Mouse (Mus musculus): ENCODE measurements around the gene Chd8.

DNA sequence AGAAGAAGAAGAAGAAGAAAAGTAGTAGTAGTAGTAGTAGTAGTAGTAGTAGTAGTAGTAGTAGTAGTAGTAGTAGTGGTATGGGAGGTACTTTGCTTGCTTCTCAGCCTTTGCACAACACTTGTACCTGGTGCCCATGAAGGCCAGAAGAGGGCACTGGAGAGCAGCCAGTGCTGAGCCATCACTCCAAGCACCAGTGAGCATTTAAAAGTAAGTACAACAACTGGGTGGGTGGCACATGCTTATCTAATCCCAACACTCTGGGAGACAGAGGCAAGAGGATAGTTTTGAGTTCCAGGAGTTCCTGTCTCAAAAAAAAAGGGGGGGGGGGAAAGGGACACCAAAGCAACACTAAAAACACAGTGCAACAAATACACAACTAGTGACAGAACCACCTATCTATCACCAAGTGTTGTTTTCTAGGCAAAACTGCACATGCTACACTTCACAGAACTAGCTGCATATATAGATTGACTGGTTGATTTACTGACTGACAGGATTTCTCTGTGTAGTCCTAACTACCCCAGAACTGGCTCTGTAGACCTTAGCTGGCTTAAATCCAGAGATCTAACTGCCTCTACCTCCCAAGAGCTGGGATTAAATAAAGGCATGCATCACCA is 66.7 kb downstream of the Chd8 start:
- TF ChIP-seq CTCF (IDR thresholded peaks at IDR 0.05; ENCODE audit: extremely low read depth, insufficient read depth, low read length) (peak; percentile 51; the same call in 1 of the 2 replicates), POLR2A (IDR thresholded peaks at IDR 0.05; ENCODE audit: extremely low read depth, insufficient read depth, low read length) (no peak)

All from cortical plate, adult 2 months (tissue).